Mouse (Mus musculus): ENCODE measurements at regions not wholly inside any gene's neighbourhood (a gene's known extent, or its start where the extent isn't known, plus 50 kb on each side); places are given as distances from the start of the nearest gene placed in this dataset.

DNA sequence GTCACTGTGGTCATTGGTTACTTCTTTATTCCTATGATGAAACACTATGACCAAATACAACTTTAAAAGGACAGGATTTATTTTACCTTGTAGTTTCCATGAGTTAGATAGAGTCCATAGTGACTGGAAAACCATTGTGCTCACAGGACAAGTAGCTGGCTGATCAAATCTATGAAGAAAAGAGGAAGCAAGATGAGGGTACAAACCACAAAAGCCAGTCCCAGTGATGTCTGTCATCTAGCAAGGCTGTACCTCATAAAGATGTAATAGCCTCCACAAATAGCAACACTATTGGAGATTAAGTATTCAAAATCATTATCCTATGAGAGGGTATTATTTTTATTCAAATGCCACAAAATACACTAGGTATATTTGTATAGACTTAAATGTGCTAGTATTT is 391.5 kb upstream of the Negr1 start:
- TF ChIP-seq POLR2A (IDR thresholded peaks at IDR 0.05; ENCODE audit: borderline replicate concordance, extremely low read depth, insufficient read depth, insufficient read length, poor library complexity, severe bottlenecking) (no peak), CTCF (IDR thresholded peaks at IDR 0.05; ENCODE audit: borderline replicate concordance, extremely low read depth, insufficient read depth, insufficient read length) (no peak)
- DNase-seq (ENCODE audit: low read depth) = no peak

DNA sequence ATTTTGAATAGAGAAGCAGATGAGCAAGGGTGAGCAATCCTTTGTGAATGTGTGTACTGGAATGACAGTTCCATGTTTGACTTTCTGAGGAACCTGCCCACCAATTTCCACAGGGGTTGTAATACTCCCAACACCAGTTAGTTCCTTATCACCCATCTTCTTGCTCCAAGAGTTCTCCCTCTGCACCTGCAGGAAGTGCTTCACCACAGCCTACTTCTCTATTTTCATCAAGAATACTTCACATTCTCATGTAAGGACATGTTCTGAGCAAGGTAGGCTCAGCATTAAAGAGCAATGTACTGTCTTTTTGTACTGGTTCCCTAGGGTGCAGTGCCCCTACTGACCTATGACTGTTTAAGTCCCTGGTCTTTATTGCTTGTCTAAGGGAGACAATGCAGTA is 362.9 kb upstream of the Negr1 start:
- TF ChIP-seq POLR2A (IDR thresholded peaks at IDR 0.05; ENCODE audit: borderline replicate concordance, extremely low read depth, insufficient read depth, insufficient read length, poor library complexity, severe bottlenecking) = no peak
- TF ChIP-seq CTCF (IDR thresholded peaks at IDR 0.05; ENCODE audit: borderline replicate concordance, extremely low read depth, insufficient read depth, insufficient read length) = no peak

DNA sequence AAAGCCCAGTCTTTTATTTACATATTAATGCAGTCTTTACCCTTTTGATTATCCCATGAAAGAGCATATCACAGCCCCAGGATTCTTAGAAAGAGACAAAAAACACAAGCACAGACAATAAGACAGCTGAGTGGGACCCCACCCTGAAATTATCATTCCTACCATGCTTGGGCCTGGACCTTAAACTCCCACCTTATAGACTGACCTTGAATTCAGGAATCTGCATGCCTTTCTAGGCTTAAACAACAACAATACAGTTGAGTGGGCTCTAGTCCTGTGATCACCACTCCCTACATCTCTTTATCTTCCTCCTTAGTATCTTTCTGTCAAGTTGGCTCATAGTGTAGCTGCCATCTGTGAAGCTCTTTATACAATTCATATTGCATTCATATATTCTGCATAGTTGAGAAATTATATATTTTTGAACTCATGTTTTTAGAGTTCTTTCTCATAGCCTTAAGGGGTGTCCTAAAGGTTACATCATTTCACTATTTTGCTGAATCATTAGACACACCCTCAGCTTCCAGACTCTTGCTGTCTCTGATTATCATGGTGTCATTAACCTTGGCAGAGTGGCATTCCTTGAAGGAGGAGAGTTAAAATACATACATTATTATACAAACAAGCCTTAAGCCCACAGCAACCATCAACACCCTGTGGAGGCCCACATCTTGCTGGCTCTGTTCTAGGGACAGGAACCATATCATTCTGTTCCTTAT is 361.7 kb upstream of the Negr1 start:
- no peak for DNase-seq (ENCODE audit: low read depth)
- TF ChIP-seq POLR2A (IDR thresholded peaks at IDR 0.05; ENCODE audit: borderline replicate concordance, extremely low read depth, insufficient read depth, insufficient read length, poor library complexity, severe bottlenecking) (no peak), CTCF (IDR thresholded peaks at IDR 0.05; ENCODE audit: borderline replicate concordance, extremely low read depth, insufficient read depth, insufficient read length) (no peak)

More for the DNA sequence above, 362.9 kb upstream of the Negr1 start:
- DNase-seq (ENCODE audit: low read depth) = no peak

DNA sequence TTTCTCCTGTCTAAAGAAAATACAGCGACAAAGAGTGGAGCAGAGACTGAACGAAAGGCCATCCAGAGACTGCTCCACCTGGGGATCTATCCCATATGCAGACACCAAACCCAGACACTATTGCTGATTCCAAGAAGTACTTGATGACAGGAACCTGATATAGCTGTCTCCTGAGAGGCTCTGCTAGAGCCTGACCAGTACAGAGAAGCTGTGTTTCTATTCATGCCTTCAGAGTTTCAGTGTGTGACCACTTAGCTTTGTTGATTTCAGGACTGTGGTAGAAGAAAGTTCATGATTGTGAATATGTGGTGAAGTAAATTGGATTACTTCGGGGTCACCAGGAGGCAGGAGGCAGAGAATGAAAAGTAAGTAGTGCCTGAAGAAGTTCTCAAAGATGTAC is 356.3 kb upstream of the Negr1 start:
- TF ChIP-seq CTCF (IDR thresholded peaks at IDR 0.05; ENCODE audit: borderline replicate concordance, extremely low read depth, insufficient read depth, insufficient read length) (no peak), POLR2A (IDR thresholded peaks at IDR 0.05; ENCODE audit: borderline replicate concordance, extremely low read depth, insufficient read depth, insufficient read length, poor library complexity, severe bottlenecking) (no peak)
- no peak for DNase-seq (ENCODE audit: low read depth)

DNA sequence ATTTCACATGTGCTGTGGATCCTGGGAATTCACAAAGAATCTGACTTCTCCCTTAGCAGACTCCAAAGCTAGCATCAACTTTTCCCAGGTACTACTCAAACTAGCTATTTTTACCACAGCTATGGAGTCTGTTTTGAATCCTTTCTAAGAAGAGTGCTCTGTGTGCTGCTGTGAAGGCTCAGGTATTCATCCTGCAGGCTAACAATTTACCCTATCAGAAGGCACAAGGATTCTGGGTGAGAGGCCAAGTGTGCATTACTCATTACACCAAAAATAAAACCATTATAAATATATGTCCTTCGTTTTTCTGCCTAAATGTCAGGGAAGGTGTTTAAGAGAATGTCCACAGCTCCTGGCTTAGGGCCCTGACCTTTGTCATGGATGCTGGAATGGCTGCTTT is 353.2 kb upstream of the Negr1 start:
- no peak for DNase-seq (ENCODE audit: low read depth)

DNA sequence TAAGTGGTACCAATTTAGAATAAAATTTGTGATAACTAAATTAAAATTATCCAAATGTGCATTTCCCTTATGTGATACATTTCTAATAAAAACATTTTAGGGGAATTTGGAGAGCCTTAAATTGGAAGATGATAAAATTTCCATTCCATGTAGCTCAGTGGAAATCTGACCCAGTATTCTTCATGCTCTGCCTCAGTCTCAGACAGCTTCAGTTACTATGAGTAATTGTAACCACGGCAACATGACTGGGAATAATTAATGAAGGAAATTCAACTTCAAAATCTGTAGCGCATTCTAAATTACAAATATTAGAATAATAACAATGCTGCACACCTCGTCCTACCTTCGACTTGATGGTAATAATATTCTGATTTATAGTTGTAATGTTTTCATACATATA is 350.8 kb upstream of the Negr1 start:
- no peak for TF ChIP-seq CTCF (IDR thresholded peaks at IDR 0.05; ENCODE audit: borderline replicate concordance, extremely low read depth, insufficient read depth, insufficient read length)
- TF ChIP-seq POLR2A (IDR thresholded peaks at IDR 0.05; ENCODE audit: borderline replicate concordance, extremely low read depth, insufficient read depth, insufficient read length, poor library complexity, severe bottlenecking) = no peak
- peak; percentile 36 for DNase-seq (ENCODE audit: low read depth)

More for the DNA sequence above, 353.2 kb upstream of the Negr1 start:
- TF ChIP-seq CTCF (IDR thresholded peaks at IDR 0.05; ENCODE audit: borderline replicate concordance, extremely low read depth, insufficient read depth, insufficient read length) = no peak
- no peak for TF ChIP-seq POLR2A (IDR thresholded peaks at IDR 0.05; ENCODE audit: borderline replicate concordance, extremely low read depth, insufficient read depth, insufficient read length, poor library complexity, severe bottlenecking)

DNA sequence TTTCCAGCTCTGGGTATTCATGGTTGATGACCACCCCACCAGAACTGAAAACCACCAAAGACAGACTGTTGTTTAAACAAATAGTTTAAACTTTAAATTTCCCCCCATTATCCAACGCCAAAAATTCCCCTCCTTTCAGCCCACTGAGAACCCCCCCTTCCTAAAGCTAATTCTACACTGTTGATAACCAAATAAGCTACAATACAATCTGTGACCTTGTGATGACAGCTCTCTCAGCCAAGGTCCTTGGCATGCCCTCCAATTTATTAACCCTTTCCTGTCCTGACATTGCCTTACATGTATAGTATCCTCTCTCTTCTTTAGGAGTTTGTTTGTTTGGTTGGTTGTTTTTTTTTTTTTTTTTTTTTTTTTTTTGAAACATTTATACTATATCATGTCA is 346.8 kb upstream of the Negr1 start:
- TF ChIP-seq CTCF (IDR thresholded peaks at IDR 0.05; ENCODE audit: borderline replicate concordance, extremely low read depth, insufficient read depth, insufficient read length) (no peak), POLR2A (IDR thresholded peaks at IDR 0.05; ENCODE audit: borderline replicate concordance, extremely low read depth, insufficient read depth, insufficient read length, poor library complexity, severe bottlenecking) (no peak)
- DNase-seq (ENCODE audit: low read depth) = peak; percentile 14

DNA sequence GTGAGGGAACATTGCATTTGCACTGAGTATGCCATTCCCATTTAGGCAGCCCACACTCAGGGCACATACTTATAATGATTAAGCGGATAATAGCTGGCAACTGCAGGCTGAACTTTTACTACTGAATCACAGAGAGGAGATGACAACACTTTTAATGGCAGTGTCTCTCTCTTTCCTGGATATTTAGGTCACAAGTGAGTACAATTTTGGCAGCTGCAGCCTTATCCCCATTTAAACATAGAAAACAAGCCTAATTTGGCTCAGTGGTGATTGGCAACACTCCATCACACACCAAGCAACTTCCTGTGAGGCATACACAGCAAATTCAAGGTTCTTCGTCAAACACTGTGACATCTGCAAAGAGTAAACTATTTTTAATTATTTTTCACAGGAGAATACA is 329.5 kb upstream of the Negr1 start:
- TF ChIP-seq CTCF (IDR thresholded peaks at IDR 0.05; ENCODE audit: borderline replicate concordance, extremely low read depth, insufficient read depth, insufficient read length) (no peak), POLR2A (IDR thresholded peaks at IDR 0.05; ENCODE audit: borderline replicate concordance, extremely low read depth, insufficient read depth, insufficient read length, poor library complexity, severe bottlenecking) (no peak)
- peak; percentile 25 for DNase-seq (ENCODE audit: low read depth)

DNA sequence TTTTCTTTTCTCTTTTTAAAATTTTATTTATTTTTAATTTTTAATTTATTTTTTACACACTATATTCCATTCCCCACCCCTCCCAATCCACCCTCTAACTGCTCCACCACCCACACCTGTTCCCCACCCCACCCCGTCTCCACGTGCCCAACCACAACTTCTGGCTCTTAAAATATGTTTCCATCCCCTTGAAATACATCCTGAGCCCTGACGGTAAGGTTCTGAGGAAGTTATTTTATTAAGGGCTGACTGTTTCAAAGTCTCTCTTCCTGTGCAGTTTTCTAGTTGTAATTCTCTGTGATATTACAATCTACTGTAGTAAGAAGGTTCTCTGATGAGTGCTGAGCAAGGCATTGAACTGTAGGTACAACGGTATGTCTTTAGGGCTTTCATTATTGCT is 325.6 kb upstream of the Negr1 start:
- TF ChIP-seq POLR2A (IDR thresholded peaks at IDR 0.05; ENCODE audit: borderline replicate concordance, extremely low read depth, insufficient read depth, insufficient read length, poor library complexity, severe bottlenecking) = no peak
- no peak for DNase-seq (ENCODE audit: low read depth)

DNA sequence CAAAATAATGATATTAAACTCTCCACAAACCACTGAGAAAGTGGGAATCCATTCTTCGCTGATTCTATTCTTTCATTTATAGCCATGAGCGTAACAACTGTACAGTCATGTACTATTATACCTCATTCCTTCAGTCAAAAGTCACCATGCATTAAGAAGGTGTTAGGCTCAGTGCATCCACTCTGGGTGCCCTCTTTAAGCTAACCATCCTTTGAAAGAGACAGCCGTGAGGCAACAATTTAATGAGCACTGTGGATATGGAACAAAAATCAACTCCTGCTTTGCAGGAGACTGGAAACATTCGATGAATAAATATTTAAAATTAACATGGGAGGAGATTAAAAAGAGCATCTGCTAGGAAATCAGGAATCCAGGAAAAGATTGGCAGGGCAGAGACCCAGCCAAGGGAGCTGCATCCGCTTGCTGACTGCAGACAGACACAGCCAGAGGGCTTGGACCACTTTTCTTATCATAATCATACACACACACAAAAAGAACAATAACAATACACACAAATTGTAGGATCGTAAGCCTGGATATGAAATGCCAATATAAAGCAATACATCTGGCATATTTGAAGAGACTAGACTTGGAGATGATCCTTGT is 309.2 kb upstream of the Negr1 start:
- peak; percentile 59 for DNase-seq (ENCODE audit: low read depth)
- TF ChIP-seq POLR2A (IDR thresholded peaks at IDR 0.05; ENCODE audit: borderline replicate concordance, extremely low read depth, insufficient read depth, insufficient read length, poor library complexity, severe bottlenecking) = no peak
- TF ChIP-seq CTCF (IDR thresholded peaks at IDR 0.05; ENCODE audit: borderline replicate concordance, extremely low read depth, insufficient read depth, insufficient read length) = no peak

DNA sequence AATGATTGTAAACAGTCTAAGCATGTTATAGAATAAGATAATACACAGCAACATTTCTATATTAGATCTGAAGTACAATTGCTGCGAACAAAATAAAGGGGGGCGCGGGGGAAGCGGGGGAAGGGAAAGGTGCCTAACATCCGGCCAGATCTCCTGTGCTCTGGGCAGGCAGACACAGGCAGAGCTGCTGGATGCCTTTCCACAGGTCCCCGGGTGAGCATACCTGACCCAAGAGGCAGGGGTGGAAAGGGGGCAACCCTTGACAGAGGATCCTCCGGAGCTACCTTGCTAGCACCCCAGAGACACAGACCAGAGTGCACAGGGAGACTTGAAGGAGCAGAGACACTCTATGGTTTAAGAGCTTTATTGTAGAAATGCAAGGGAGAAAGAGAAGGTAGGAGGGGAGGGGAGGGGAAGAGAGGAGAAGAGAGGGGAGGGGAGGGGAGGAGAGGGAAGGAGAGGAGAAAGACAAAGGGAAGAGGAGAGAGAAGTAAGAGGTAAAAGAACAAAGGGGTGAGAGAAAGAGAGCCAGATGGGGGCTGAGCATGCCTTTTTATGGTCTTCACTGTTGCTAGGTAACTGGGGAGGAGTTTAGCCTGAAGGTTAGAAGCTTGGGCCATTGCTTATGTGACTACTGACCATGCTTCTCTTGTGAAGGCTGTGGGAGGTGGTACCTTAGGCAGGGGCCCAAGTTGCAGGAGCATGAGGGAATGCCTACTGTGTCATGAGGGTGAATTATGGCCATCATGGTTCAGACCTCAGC is 308.2 kb upstream of the Negr1 start:
- peak; percentile 13 for DNase-seq (ENCODE audit: low read depth)
- TF ChIP-seq POLR2A (IDR thresholded peaks at IDR 0.05; ENCODE audit: borderline replicate concordance, extremely low read depth, insufficient read depth, insufficient read length, poor library complexity, severe bottlenecking) = no peak
- TF ChIP-seq CTCF (IDR thresholded peaks at IDR 0.05; ENCODE audit: borderline replicate concordance, extremely low read depth, insufficient read depth, insufficient read length) = no peak
